Mouse (Mus musculus) erythroblast, embryonic 14.5 days (primary cell): ENCODE measurements around the gene Tut1. TPM values are rescaled to one million over a fixed set of nuclear protein-coding genes. Genes with fewer than 3 reads are reported as not detected.

Experiments used
- H3K27me3 ChIP-seq: 2 replicates; pipeline ENCODE4 v1.6.1; 2012; ENCODE audit warnings: inconsistent platforms; ENCODE audit not compliant: control insufficient read depth
- H3K36me3 ChIP-seq: 2 replicates; pipeline ENCODE4 v1.6.1; 2012; ENCODE audit warnings: mild to moderate bottlenecking, inconsistent platforms; ENCODE audit not compliant: control insufficient read depth
- H3K4me1 ChIP-seq: 2 replicates; pipeline ENCODE4 v1.6.1; 2012; ENCODE audit warnings: inconsistent platforms; ENCODE audit not compliant: control insufficient read depth
- H3K4me3 ChIP-seq: replicated peaks from 2 replicates; pipeline ENCODE3; 2012; ENCODE audit warnings: moderate library complexity, mild to moderate bottlenecking, inconsistent platforms
- H3K9me3 ChIP-seq: 2 replicates; pipeline ENCODE4 v1.6.1; 2012; ENCODE audit warnings: low read length, inconsistent platforms, mixed read lengths; ENCODE audit not compliant: control insufficient read depth
- GATA1 ChIP-seq: IDR thresholded peaks from 2 replicates; pipeline ENCODE4 v1.6.1; 2012; ENCODE audit warnings: low read length, inconsistent platforms, mixed read lengths
- TAL1 ChIP-seq: IDR thresholded peaks from 3 replicates; pipeline ENCODE4 v1.6.1; 2012; ENCODE audit warnings: low read length, inconsistent platforms, mixed read lengths
- polyA plus RNA-seq: library from polyadenylated mRNA; stranded (reverse); fragments of >175 nt; gene quantifications from 2 replicates; pipeline ENCODE4 v1.2.3, GENCODE M21; 2012

Tut1 gene
- polyA plus RNA-seq, 1 experiment, result 1.6 TPM

- H3K9me3 ChIP-seq, result no peaks in the 10 kb centered on the region
- no peak overlapping the region for H3K4me3 ChIP-seq
- H3K36me3 ChIP-seq, result peaks cover 97% of the 10 kb centered on the region
- TF ChIP-seq GATA1 (no peak), TAL1 (no peak)
- H3K4me1 ChIP-seq, result peaks cover 5% of the 10 kb centered on the region
- no peaks in the 10 kb centered on the region for H3K27me3 ChIP-seq
Observed at GRCm38 (mm10) chr19:8976535-8976934, 22.9 kb downstream of the Tut1 start.

DNA sequence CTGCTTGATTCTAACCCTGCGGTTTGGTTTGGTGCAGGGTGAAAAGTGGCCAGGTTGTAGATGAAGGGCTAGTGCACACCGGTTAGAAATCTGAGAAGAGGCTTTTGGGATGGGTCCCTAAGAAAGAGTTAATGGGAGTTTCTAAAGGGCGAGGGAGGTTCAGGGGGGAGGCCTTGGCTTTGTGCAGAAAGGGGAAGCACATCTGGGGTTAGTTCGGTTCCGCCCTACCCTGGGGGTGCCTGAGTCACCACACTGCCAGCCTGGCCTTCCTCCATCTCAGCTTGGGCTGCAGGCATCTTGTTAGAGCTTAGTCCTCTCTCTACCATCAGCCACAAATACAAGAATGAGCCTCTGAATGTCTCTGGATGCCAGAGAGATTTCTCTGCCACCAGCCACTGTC, 27.1 kb downstream of the Tut1 start:
- no peak overlapping the region for H3K4me3 ChIP-seq
- peaks cover 6% of the 10 kb centered on the region for H3K27me3 ChIP-seq
- peaks cover 20% of the 10 kb centered on the region for H3K4me1 ChIP-seq
- no peak for TF ChIP-seq GATA1
- TF ChIP-seq TAL1, result no peak
- H3K36me3 ChIP-seq, result peaks cover 60% of the 10 kb centered on the region
- H3K9me3 ChIP-seq, result no peaks in the 10 kb centered on the region

- H3K27me3 ChIP-seq, result peaks cover 15% of the 10 kb centered on the region
- H3K9me3 ChIP-seq, result no peaks in the 10 kb centered on the region
- H3K4me3 ChIP-seq, result no peak overlapping the region
- peaks cover 20% of the 10 kb centered on the region for H3K4me1 ChIP-seq
- TF ChIP-seq TAL1, result no peak
- no peak for TF ChIP-seq GATA1
- H3K36me3 ChIP-seq, result peaks cover 52% of the 10 kb centered on the region
Observed at GRCm38 (mm10) chr19:8981450-8982168, 28.0 kb downstream of the Tut1 start.

- Histone ChIP-seq H3K36me3 (peaks cover 43% of the 10 kb centered on the region), H3K27me3 (peaks cover 22% of the 10 kb centered on the region), H3K4me3 (no peak overlapping the region), H3K4me1 (peaks cover 20% of the 10 kb centered on the region), H3K9me3 (no peaks in the 10 kb centered on the region)
- TF ChIP-seq GATA1, result no peak
- no peak for TF ChIP-seq TAL1
Observed at GRCm38 (mm10) chr19:8982303-8983149, 28.9 kb downstream of the Tut1 start.

DNA sequence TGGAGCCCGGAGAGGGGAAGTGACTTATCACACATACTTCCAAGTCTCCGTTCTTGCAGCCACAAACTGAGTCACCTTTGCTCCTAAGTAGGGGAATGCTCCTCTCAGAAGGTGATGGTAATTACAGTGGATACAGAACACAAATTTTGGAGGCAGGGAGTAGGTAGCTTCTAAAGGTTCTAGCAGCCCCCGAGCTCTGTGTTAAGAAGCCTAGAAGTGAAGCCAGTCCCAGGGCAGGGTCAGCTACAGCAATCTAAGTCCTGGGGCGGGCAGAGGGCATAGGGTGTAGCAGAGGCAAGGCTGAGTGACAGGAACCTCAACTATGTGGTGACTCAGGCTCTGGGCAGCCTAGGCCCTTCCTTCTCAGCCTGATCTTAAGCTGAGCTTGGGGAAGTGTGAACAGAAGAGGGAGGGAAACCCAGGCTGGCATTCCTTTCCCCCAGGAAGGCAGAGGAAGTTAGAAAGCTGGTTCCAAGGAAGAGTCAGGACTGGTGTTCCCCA, 29.6 kb downstream of the Tut1 start:
- Histone ChIP-seq H3K4me1 (peaks cover 20% of the 10 kb centered on the region), H3K36me3 (peaks cover 36% of the 10 kb centered on the region)

GRCm38 (mm10) chr19:8984255-8984868, 30.7 kb downstream of the Tut1 start:
- TF ChIP-seq GATA1, result no peak
- TF ChIP-seq TAL1, result no peak
- peaks cover 40% of the 10 kb centered on the region for H3K27me3 ChIP-seq
- H3K36me3 ChIP-seq, result peaks cover 24% of the 10 kb centered on the region
- H3K4me1 ChIP-seq, result peaks cover 27% of the 10 kb centered on the region
- no peak overlapping the region for H3K4me3 ChIP-seq
- no peaks in the 10 kb centered on the region for H3K9me3 ChIP-seq

More for the DNA sequence above, 29.6 kb downstream of the Tut1 start:
- no peak overlapping the region for H3K4me3 ChIP-seq
- no peaks in the 10 kb centered on the region for H3K9me3 ChIP-seq
- peaks cover 28% of the 10 kb centered on the region for H3K27me3 ChIP-seq
- no peak for TF ChIP-seq GATA1
- TF ChIP-seq TAL1, result no peak

- no peak for TF ChIP-seq TAL1
- H3K36me3 ChIP-seq, result peaks cover 10% of the 10 kb centered on the region
- no peaks in the 10 kb centered on the region for H3K9me3 ChIP-seq
- H3K4me3 ChIP-seq, result no peak overlapping the region
- H3K4me1 ChIP-seq, result peaks cover 36% of the 10 kb centered on the region
- H3K27me3 ChIP-seq, result peaks cover 55% of the 10 kb centered on the region
Observed at GRCm38 (mm10) chr19:8985891-8986290, 32.2 kb downstream of the Tut1 start.

- no peak for TF ChIP-seq GATA1
- no peak for TF ChIP-seq TAL1
- H3K9me3 ChIP-seq, result no peaks in the 10 kb centered on the region
- peaks cover 31% of the 10 kb centered on the region for H3K4me1 ChIP-seq
- H3K4me3 ChIP-seq, result no peak overlapping the region
- H3K27me3 ChIP-seq, result peaks cover 66% of the 10 kb centered on the region
- no peaks in the 10 kb centered on the region for H3K36me3 ChIP-seq
Observed at GRCm38 (mm10) chr19:8987816-8988215, 34.2 kb downstream of the Tut1 start.
